33 mouse cellular contexts compared by ENCODE assay signal in genomic region chr11:87807433-87807832, GRCm38 (mm10). TPM values are rescaled to one million over a fixed set of nuclear protein-coding genes. Genes with fewer than 3 reads are reported as not detected.
"Had no signal": no experiment of that assay in that cellular context is flagged by ENCODE, and none has a peak within 500 bp of the region (broad histone marks: within the 10 kb centered on the region; RNA-seq: fewer than 3 reads in every experiment).

No protein-coding gene starts in this region.

- H3K27ac ChIP-seq: embryonic facial prominence, embryonic 10.5 days; embryonic facial prominence, embryonic 12.5 days; embryonic facial prominence, embryonic 13.5 days; embryonic facial prominence, embryonic 15.5 days; forebrain, embryonic 10.5 days; forebrain, embryonic 12.5 days; forebrain, embryonic 13.5 days; forebrain, embryonic 15.5 days; gastrocnemius, adult 2 months; heart, adult 2 months had no signal

- H3K4me3 ChIP-seq: embryonic facial prominence, embryonic 10.5 days; embryonic facial prominence, embryonic 12.5 days; embryonic facial prominence, embryonic 13.5 days; embryonic facial prominence, embryonic 15.5 days; erythroblast, embryonic 14.5 days; forebrain, embryonic 10.5 days; forebrain, embryonic 12.5 days; forebrain, embryonic 13.5 days; forebrain, embryonic 15.5 days; gastrocnemius, adult 2 months; heart, adult 2 months had no signal

- H3K36me3 ChIP-seq: embryonic facial prominence, embryonic 10.5 days; embryonic facial prominence, embryonic 12.5 days; embryonic facial prominence, embryonic 13.5 days; embryonic facial prominence, embryonic 15.5 days; forebrain, embryonic 10.5 days; forebrain, embryonic 12.5 days; forebrain, embryonic 15.5 days had no signal

- H3K4me1 ChIP-seq: embryonic facial prominence, embryonic 12.5 days; embryonic facial prominence, embryonic 13.5 days; embryonic facial prominence, embryonic 15.5 days; forebrain, embryonic 13.5 days had no signal

- H3K9me3 ChIP-seq: embryonic facial prominence, embryonic 10.5 days; embryonic facial prominence, embryonic 12.5 days; embryonic facial prominence, embryonic 13.5 days; embryonic facial prominence, embryonic 15.5 days; forebrain, embryonic 10.5 days; forebrain, embryonic 12.5 days; forebrain, embryonic 13.5 days; forebrain, embryonic 15.5 days had no signal

- H3K4me2 ChIP-seq: embryonic facial prominence, embryonic 12.5 days; embryonic facial prominence, embryonic 13.5 days; embryonic facial prominence, embryonic 15.5 days; forebrain, embryonic 12.5 days; forebrain, embryonic 13.5 days; forebrain, embryonic 15.5 days had no signal

- H3K9ac ChIP-seq: embryonic facial prominence, embryonic 12.5 days; embryonic facial prominence, embryonic 13.5 days; embryonic facial prominence, embryonic 15.5 days; forebrain, embryonic 12.5 days; forebrain, embryonic 13.5 days; forebrain, embryonic 15.5 days; forebrain, postnatal 0 days had no signal

- H3K27me3 ChIP-seq: embryonic facial prominence, embryonic 12.5 days; embryonic facial prominence, embryonic 13.5 days; embryonic facial prominence, embryonic 15.5 days; forebrain, embryonic 12.5 days; forebrain, embryonic 13.5 days; forebrain, embryonic 15.5 days had no signal

- DNase-seq: cerebellum, adult 8-10 months; cerebellum, adult 9-10 months; cerebellum, adult 9-11 months; cerebellum, postnatal 10 days; cerebellum, postnatal 14 days; cerebellum, postnatal 25 days; cerebellum, postnatal 36 days; embryo, embryonic 11 days; forebrain, postnatal 0 days; gastrocnemius, adult 2 months; gastrocnemius, postnatal 10 days; gastrocnemius, postnatal 14 days; gastrocnemius, postnatal 25 days; gastrocnemius, postnatal 36 days; heart, adult 11 months; heart, adult 18-20 months; heart, adult 2 months had no signal

RNA-seq across cellular contexts. Expression of gene Mpo, which starts 14.1 kb away (rescaled TPM):
- total RNA-seq: gastrocnemius, adult 18-20 months; gastrocnemius, adult 2 months; gastrocnemius, adult 8-10 months; gastrocnemius, postnatal 14 days; gastrocnemius, postnatal 25 days; gastrocnemius, postnatal 36 days; heart, adult 18-20 months; heart, adult 2 months had no signal
- polyA plus RNA-seq: forebrain, postnatal 0 days; frontal cortex, adult 2 months had no signal

RNA-seq across cellular contexts. Expression of gene Lpo, which starts 20.7 kb away (rescaled TPM):
- total RNA-seq: common myeloid progenitor, adult 5-6 weeks; gastrocnemius, adult 18-20 months; gastrocnemius, adult 2 months; gastrocnemius, adult 8-10 months; gastrocnemius, postnatal 10 days; gastrocnemius, postnatal 14 days; gastrocnemius, postnatal 25 days; gastrocnemius, postnatal 36 days; gastrocnemius, postnatal 4 days; granulocyte monocyte progenitor cell, adult 5-6 weeks; heart, adult 18-20 months; heart, adult 2 months; heart, adult 8-10 months had no signal
- polyA plus RNA-seq: erythroblast, embryonic 14.5 days had no signal

RNA-seq across cellular contexts. Expression of gene Tspoap1, which starts 47.1 kb away (rescaled TPM):
- total RNA-seq: gastrocnemius, adult 18-20 months; gastrocnemius, adult 2 months; gastrocnemius, adult 8-10 months; heart, adult 2 months had no signal
